Mouse (Mus musculus) testis, postnatal 10 days (tissue): ENCODE measurements around the gene Plcb1.

Source experiments
- DNase-seq: peaks from one replicate; pipeline ENCODE4 v3.0.0; 2021; ENCODE audit warnings: low spot score

Gene Plcb1

GRCm38 (mm10) chr2:134838888-134839287, 53.0 kb downstream of the Plcb1 start:
- DNase-seq: no peak

- DNase-seq: no peak
Measured at GRCm38 (mm10) chr2:134842883-134843282, 57.0 kb downstream of the Plcb1 start.

GRCm38 (mm10) chr2:134844391-134845238, 58.7 kb downstream of the Plcb1 start:
- no peak for DNase-seq

GRCm38 (mm10) chr2:134845239-134845738, 59.4 kb downstream of the Plcb1 start:
- DNase-seq: no peak

GRCm38 (mm10) chr2:134846555-134846954, 60.7 kb downstream of the Plcb1 start:
- no peak for DNase-seq

- no peak for DNase-seq
Measured at GRCm38 (mm10) chr2:134851189-134852171, 65.6 kb downstream of the Plcb1 start.

GRCm38 (mm10) chr2:134856239-134856638, 70.4 kb downstream of the Plcb1 start:
- no peak for DNase-seq

GRCm38 (mm10) chr2:134856691-134857090, 70.8 kb downstream of the Plcb1 start:
- DNase-seq: no peak

GRCm38 (mm10) chr2:134864985-134865645, 79.2 kb downstream of the Plcb1 start:
- peak; percentile 58 for DNase-seq

- no peak for DNase-seq
Measured at GRCm38 (mm10) chr2:134867381-134867780, 81.5 kb downstream of the Plcb1 start.

GRCm38 (mm10) chr2:134871692-134872489, 86.0 kb downstream of the Plcb1 start:
- no peak for DNase-seq

GRCm38 (mm10) chr2:134872490-134872781, 86.6 kb downstream of the Plcb1 start:
- no peak for DNase-seq

- DNase-seq: no peak
Measured at GRCm38 (mm10) chr2:134877148-134877547, 91.3 kb downstream of the Plcb1 start.

GRCm38 (mm10) chr2:134891207-134891606, 105.3 kb downstream of the Plcb1 start:
- DNase-seq: no peak

- DNase-seq: no peak
Measured at GRCm38 (mm10) chr2:134894776-134895175, 108.9 kb downstream of the Plcb1 start.

GRCm38 (mm10) chr2:134896196-134896595, 110.3 kb downstream of the Plcb1 start:
- DNase-seq: no peak

GRCm38 (mm10) chr2:134897083-134897482, 111.2 kb downstream of the Plcb1 start:
- no peak for DNase-seq

GRCm38 (mm10) chr2:134901521-134901920, 115.7 kb downstream of the Plcb1 start:
- DNase-seq: no peak

GRCm38 (mm10) chr2:134910882-134911281, 125.0 kb downstream of the Plcb1 start:
- no peak for DNase-seq

GRCm38 (mm10) chr2:134911360-134911759, 125.5 kb downstream of the Plcb1 start:
- no peak for DNase-seq

GRCm38 (mm10) chr2:134912616-134913015, 126.7 kb downstream of the Plcb1 start:
- DNase-seq: no peak
